In the genomic region with DNA sequence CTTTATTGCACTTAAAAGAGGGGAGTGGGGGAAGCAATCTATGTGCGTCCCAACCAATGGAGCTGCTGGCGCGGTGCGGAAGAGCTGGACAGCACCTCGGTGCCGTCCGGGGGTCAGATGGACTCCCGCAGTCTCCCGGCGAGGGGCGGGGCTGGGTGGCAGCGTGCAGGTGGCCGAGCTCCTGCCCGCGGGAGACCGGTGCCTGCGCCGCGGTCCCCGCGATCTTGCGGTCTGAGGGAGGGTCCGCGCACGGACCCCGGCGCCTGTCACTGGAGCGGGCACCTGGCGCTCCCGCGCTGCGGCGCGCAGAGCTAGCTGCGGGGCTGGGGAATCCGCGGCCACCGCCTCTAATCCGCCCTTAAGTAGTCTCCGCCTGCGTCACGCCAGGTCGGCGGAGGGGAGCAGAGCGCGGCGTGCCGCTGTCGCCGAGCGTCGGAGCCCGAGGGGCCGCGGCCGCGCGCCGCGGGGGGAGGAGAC, we compare ENCODE assay signal across 8 mouse cellular contexts. TPM values are rescaled to one million over a fixed set of nuclear protein-coding genes. Genes with fewer than 3 reads are reported as not detected.
A peak's percentile ranks its signal among the peaks of the same experiment; 100 is the strongest.
DNase-seq lines count a peak whose midpoint lies in the region; ATAC-seq and TF ChIP-seq lines count a peak whose summit lies in the region.

A gene (minus strand): TSS at position 325 of the 477 bp plus-strand sequence.

- under 1% methylated on average over 24 of the region's 60 CpGs for WGBS in embryonic facial prominence, embryonic 14.5 days
- under 1% methylated on average over 60 of the region's 60 CpGs for WGBS in intestine, embryonic 16.5 days
- under 1% methylated on average over 54 of the region's 60 CpGs for WGBS in neural tube, embryonic 13.5 days

- no peak for TF ChIP-seq CTCF in left cerebral cortex, adult 2 months (IDR thresholded peaks at IDR 0.05)

- H3K4me1 ChIP-seq in embryonic facial prominence, embryonic 14.5 days (ENCODE audit: control insufficient read depth, insufficient read depth, low read length) = no peaks in the 10 kb centered on the region; the same call in 1 of the 2 replicates
- H3K4me1 ChIP-seq in intestine, embryonic 16.5 days (ENCODE audit: control insufficient read depth, insufficient read depth, low read length) = peaks cover 5% of the 10 kb centered on the region; the same call in 1 of the 2 replicates
- peaks cover 25% of the 10 kb centered on the region for H3K4me1 ChIP-seq in neural tube, embryonic 13.5 days (replicated peaks)

- peaks cover 46% of the 10 kb centered on the region for H3K27me3 ChIP-seq in embryonic facial prominence, embryonic 14.5 days (replicated peaks; ENCODE audit: control insufficient read depth, insufficient read depth, low read length)
- peaks cover 29% of the 10 kb centered on the region for H3K27me3 ChIP-seq in intestine, embryonic 16.5 days (replicated peaks; ENCODE audit: control insufficient read depth, insufficient read depth, low read length)
- H3K27me3 ChIP-seq in neural tube, embryonic 13.5 days = peaks cover 50% of the 10 kb centered on the region

- peak; percentile 61 for ATAC-seq in embryonic facial prominence, embryonic 14.5 days (ENCODE audit: low read depth)
- ATAC-seq in intestine, embryonic 16.5 days = peak; percentile 70
- ATAC-seq in neural tube, embryonic 13.5 days (ENCODE audit: low read depth) = peak; percentile 85

- intact Hi-C loops in left cerebral cortex, adult 2 months (cut with DNase I) = no loop called here
- intact Hi-C loops in gastrocnemius, postnatal 14 days (cut with DNase I; ENCODE audit: low total_unique reads) = no loop called here

- DNase-seq in left cerebral cortex, adult 2 months (ENCODE audit: extremely low spot score in 1 of 2, low spot score in 2 of 2) = peak; percentile 15 to 18
- DNase-seq in left cerebral cortex, adult 11 months (ENCODE audit: low spot score) = no peak
- no peak for DNase-seq in adrenal gland, postnatal 4 days (ENCODE audit: low spot score in 2 of 2)
- DNase-seq in embryonic facial prominence, embryonic 14.5 days (ENCODE audit: low spot score) = peak; percentile 20
- no peak for DNase-seq in spleen, adult 12 weeks (ENCODE audit: low spot score)
- no peak for DNase-seq in gastrocnemius, postnatal 14 days

- H3K27ac ChIP-seq in left cerebral cortex, adult 2 months = peak within 1 kb of the TSS; percentile 33
- H3K27ac ChIP-seq in embryonic facial prominence, embryonic 14.5 days (replicated peaks; ENCODE audit: low read depth, low read length) = no peak within 1 kb of the TSS
- H3K27ac ChIP-seq in intestine, embryonic 16.5 days (ENCODE audit: low read length) = no peak within 1 kb of the TSS
- peak within 1 kb of the TSS; percentile 75 for H3K27ac ChIP-seq in neural tube, embryonic 13.5 days (replicated peaks)

- H3K9ac ChIP-seq in embryonic facial prominence, embryonic 14.5 days (ENCODE audit: low read depth, low read length) = 0 out of 2 replicates have a peak within 1 kb of the TSS, but pooled peaks have one; percentile 19
- no peak within 1 kb of the TSS for H3K9ac ChIP-seq in intestine, embryonic 16.5 days (ENCODE audit: low read depth, low read length)
- peak within 1 kb of the TSS; percentile 76 for H3K9ac ChIP-seq in neural tube, embryonic 13.5 days

- H3K4me2 ChIP-seq in embryonic facial prominence, embryonic 14.5 days (ENCODE audit: low read depth, low read length) = peak within 1 kb of the TSS; percentile 66
- peak within 1 kb of the TSS; percentile 70 for H3K4me2 ChIP-seq in intestine, embryonic 16.5 days (ENCODE audit: low read depth, low read length)
- peak within 1 kb of the TSS; percentile 85 for H3K4me2 ChIP-seq in neural tube, embryonic 13.5 days

- no peaks in the 10 kb centered on the region for H3K36me3 ChIP-seq in embryonic facial prominence, embryonic 14.5 days (ENCODE audit: control insufficient read depth, insufficient read depth, low read length)
- H3K36me3 ChIP-seq in intestine, embryonic 16.5 days (ENCODE audit: control insufficient read depth, insufficient read depth, low read length) = no peaks in the 10 kb centered on the region
- no peaks in the 10 kb centered on the region for H3K36me3 ChIP-seq in neural tube, embryonic 13.5 days

- peak within 1 kb of the TSS; percentile 58 for H3K4me3 ChIP-seq in left cerebral cortex, adult 2 months
- H3K4me3 ChIP-seq in embryonic facial prominence, embryonic 14.5 days (ENCODE audit: low read depth, low read length) = peak within 1 kb of the TSS; percentile 43
- peak within 1 kb of the TSS; percentile 43 for H3K4me3 ChIP-seq in intestine, embryonic 16.5 days (ENCODE audit: low read length)
- H3K4me3 ChIP-seq in neural tube, embryonic 13.5 days = peak within 1 kb of the TSS; percentile 56

- no peaks in the 10 kb centered on the region for H3K9me3 ChIP-seq in embryonic facial prominence, embryonic 14.5 days (ENCODE audit: control insufficient read depth, low read length)
- no peaks in the 10 kb centered on the region for H3K9me3 ChIP-seq in intestine, embryonic 16.5 days (ENCODE audit: control insufficient read depth, low read length)
- H3K9me3 ChIP-seq in neural tube, embryonic 13.5 days = no peaks in the 10 kb centered on the region

RNA-seq across cellular contexts. Expression of the gene that starts here (rescaled TPM):
- 1 to 10 TPM; 5.3 to 6.8 TPM for total RNA-seq in left cerebral cortex, adult 2 months (2021)
- 10 to 100 TPM; 20.5 to 21.3 TPM for total RNA-seq in adrenal gland, postnatal 4 days (2021)
- polyA plus RNA-seq in embryonic facial prominence, embryonic 14.5 days (2014; fragmentation: Nextera tagmentation; extraction: Ambion mirVana) = 0.24 and 0.31 TPM in 2 replicates
- 0.45 and 0.59 TPM in 2 replicates for polyA plus RNA-seq in intestine, embryonic 16.5 days (2015; fragmentation: Nextera tagmentation; extraction: Ambion mirVana)
- polyA plus RNA-seq in neural tube, embryonic 13.5 days (2015; fragmentation: Nextera tagmentation; extraction: Ambion mirVana) = 3.9 and 4.7 TPM in 2 replicates
- total RNA-seq in gastrocnemius, postnatal 14 days (2021) = not detected

Comparison
In these comparisons a context has a peak if more than half of its experiments do, and no peak if none do; other contexts are left out.
1. RNA of the gene that starts here (total RNA-seq): 20.5 to 21.3 TPM in adrenal gland, postnatal 4 days and 5.3 to 6.8 TPM in left cerebral cortex, adult 2 months; not detected in gastrocnemius, postnatal 14 days; every median in the first group is over 4 times any median in the second.
2. DNase-seq: peak in left cerebral cortex, adult 2 months (2 of 2); none in left cerebral cortex, adult 11 months (single experiment), adrenal gland, postnatal 4 days (0 of 2), spleen, adult 12 weeks (single experiment) and gastrocnemius, postnatal 14 days (single experiment).
3. Peak in DNase-seq, ATAC-seq, H3K4me3 ChIP-seq, H3K9ac ChIP-seq and H3K4me2 ChIP-seq in embryonic facial prominence, embryonic 14.5 days; RNA of the gene not detected or under 1 TPM.
4. Peak in ATAC-seq, H3K4me3 ChIP-seq and H3K4me2 ChIP-seq in intestine, embryonic 16.5 days; RNA of the gene not detected or under 1 TPM.
5. H3K27ac ChIP-seq: peak in left cerebral cortex, adult 2 months (single experiment) and neural tube, embryonic 13.5 days (single experiment); none in embryonic facial prominence, embryonic 14.5 days (single experiment) and intestine, embryonic 16.5 days (single experiment).
6. Peak in every context shown above with its lines, with median percentiles within 50 percentile points of each other: H3K4me3 ChIP-seq, ATAC-seq and H3K4me2 ChIP-seq.